Mouse (Mus musculus): ENCODE measurements around the gene Pld3. TPM values are rescaled to one million over a fixed set of nuclear protein-coding genes. Genes with fewer than 3 reads are reported as not detected.

Gene Pld3
- polyA plus RNA-seq, 1 experiment: 60.5 TPM

GRCm38 (mm10) chr7:27576914-27577313 lies 23.9 kb upstream of the Pld3 start:
- no peaks in the 10 kb centered on the region for H3K79me3 ChIP-seq (ENCODE audit: low read depth)
- TF ChIP-seq CTCF (IDR thresholded peaks at IDR 0.05; ENCODE audit: control insufficient read depth, insufficient read depth, insufficient read length): peak; percentile 28
- TF ChIP-seq USF1 (IDR thresholded peaks at IDR 0.05; ENCODE audit: low read depth): no peak
- peaks cover 62% of the 10 kb centered on the region for H3K36me3 ChIP-seq (ENCODE audit: control insufficient read depth, insufficient read depth)
- peaks cover 12% of the 10 kb centered on the region for H3K79me2 ChIP-seq (ENCODE audit: control insufficient read depth, insufficient read depth)
- H3K27me3 ChIP-seq (ENCODE audit: control insufficient read depth, insufficient read depth, insufficient read length): no peaks in the 10 kb centered on the region
- no peak overlapping the region for H3K4me3 ChIP-seq (ENCODE audit: insufficient read depth, poor library complexity, severe bottlenecking)
- no peak overlapping the region for H3ac ChIP-seq (ENCODE audit: control insufficient read depth, insufficient read length, low read depth)

DNA sequence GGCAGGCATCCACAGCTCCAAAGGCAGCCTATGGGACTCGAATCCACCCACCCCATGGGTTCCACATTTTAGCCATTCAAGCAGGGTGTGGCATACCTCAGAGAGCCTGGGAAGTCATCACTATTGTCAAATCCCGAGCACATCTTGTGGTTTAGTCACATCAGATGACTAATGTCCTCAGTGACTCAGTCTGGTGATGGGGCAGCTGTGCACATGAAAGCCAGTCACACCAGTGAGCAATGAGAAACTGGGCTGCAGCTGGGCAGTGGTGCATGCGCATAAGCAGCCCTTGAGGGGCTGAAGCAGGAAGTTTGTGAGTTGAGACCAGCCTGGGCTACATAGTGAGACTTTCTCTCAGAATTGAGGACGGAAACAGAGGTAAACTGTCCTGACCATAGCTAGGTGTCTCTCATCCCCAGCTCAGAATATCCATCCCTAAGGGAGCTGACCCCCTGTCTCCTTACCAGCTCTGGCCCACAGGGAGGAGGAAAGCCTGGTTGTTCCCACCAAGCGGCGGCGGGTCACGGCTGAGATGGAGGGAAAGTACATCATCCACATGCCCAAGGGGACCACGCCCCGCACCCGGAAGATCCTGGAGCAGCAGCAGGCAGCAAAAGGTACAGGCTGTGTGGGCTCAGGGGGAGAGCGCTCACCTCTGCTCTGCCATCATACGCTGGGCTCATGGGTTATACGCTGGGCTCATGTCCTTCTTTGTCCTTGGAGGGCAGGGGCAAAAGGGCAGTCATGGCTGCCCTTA lies 21.3 kb upstream of the Pld3 start:
- TF ChIP-seq FOSL1 (IDR thresholded peaks at IDR 0.05; ENCODE audit: insufficient read depth, low read length, poor library complexity, severe bottlenecking): peak; percentile 92
- no peak for TF ChIP-seq CTCF (IDR thresholded peaks at IDR 0.05; ENCODE audit: control insufficient read depth, insufficient read depth, insufficient read length)
- peak; percentile 89 for TF ChIP-seq MYOD1 (IDR thresholded peaks at IDR 0.05; ENCODE audit: control insufficient read depth, insufficient read length, low read depth)
- peak; percentile 81 for TF ChIP-seq MAX (IDR thresholded peaks at IDR 0.05)
- Histone ChIP-seq H3K36me3 (ENCODE audit: control insufficient read depth, insufficient read depth) (peaks cover 49% of the 10 kb centered on the region), H3K27me3 (ENCODE audit: control insufficient read depth, insufficient read depth, insufficient read length) (no peaks in the 10 kb centered on the region), H3K79me3 (ENCODE audit: low read depth) (no peaks in the 10 kb centered on the region), H3ac (ENCODE audit: control insufficient read depth, insufficient read length, low read depth) (peak overlapping the region; percentile 14), H3K79me2 (ENCODE audit: control insufficient read depth, insufficient read depth) (peaks cover 12% of the 10 kb centered on the region), H3K4me3 (ENCODE audit: insufficient read depth, poor library complexity, severe bottlenecking) (no peak overlapping the region)

GRCm38 (mm10) chr7:27572133-27572532 lies 19.1 kb upstream of the Pld3 start:
- no peak overlapping the region for H3ac ChIP-seq (ENCODE audit: control insufficient read depth, insufficient read length, low read depth)
- H3K4me3 ChIP-seq (ENCODE audit: insufficient read depth, poor library complexity, severe bottlenecking): no peak overlapping the region
- H3K36me3 ChIP-seq (ENCODE audit: control insufficient read depth, insufficient read depth): peaks cover 46% of the 10 kb centered on the region
- no peaks in the 10 kb centered on the region for H3K27me3 ChIP-seq (ENCODE audit: control insufficient read depth, insufficient read depth, insufficient read length)
- TF ChIP-seq CEBPB (IDR thresholded peaks at IDR 0.05; ENCODE audit: low read depth) (no peak), MYOD1 (IDR thresholded peaks at IDR 0.05; ENCODE audit: control insufficient read depth, insufficient read length, low read depth) (no peak), FOSL1 (IDR thresholded peaks at IDR 0.05; ENCODE audit: insufficient read depth, low read length, poor library complexity, severe bottlenecking) (no peak), MAX (IDR thresholded peaks at IDR 0.05) (no peak), USF1 (IDR thresholded peaks at IDR 0.05; ENCODE audit: low read depth) (no peak), MYOG (IDR thresholded peaks at IDR 0.05; ENCODE audit: control insufficient read depth, extremely low read depth, insufficient read length) (no peak), CTCF (IDR thresholded peaks at IDR 0.05; ENCODE audit: control insufficient read depth, insufficient read depth, insufficient read length) (no peak)
- no peaks in the 10 kb centered on the region for H3K79me3 ChIP-seq (ENCODE audit: low read depth)
- H3K79me2 ChIP-seq (ENCODE audit: control insufficient read depth, insufficient read depth): peaks cover 12% of the 10 kb centered on the region

DNA sequence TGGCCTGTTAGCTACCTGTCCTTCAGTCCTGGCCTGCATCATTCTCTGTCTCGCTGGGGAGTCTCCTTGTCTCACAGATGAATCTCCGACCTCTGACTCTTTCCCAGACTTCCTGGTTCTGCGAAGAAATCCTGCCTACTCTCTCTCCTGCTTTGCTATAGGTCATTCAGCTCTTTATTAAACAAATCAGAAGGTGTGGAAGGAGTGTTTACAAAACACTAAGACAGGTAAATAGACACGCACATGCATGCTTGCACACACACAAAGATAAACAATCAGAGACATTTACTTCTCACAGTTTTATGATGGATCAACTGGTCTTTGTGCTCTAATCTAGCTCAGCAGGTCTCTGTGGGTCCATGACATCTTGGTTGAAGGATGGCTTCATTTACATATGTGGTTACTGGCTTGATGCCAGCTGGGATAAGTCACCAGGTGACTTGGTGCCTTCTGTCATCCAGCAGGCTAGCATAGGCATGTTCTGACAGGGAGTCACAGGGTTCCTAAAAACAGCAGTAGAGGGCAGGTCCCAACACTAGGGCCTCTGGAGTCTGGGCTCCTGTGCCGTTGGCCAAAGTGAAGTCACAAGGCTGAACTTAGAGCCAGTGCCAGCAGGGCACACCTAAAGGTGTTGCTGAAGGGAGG lies 16.7 kb upstream of the Pld3 start:
- no peak overlapping the region for H3ac ChIP-seq (ENCODE audit: control insufficient read depth, insufficient read length, low read depth)
- no peak overlapping the region for H3K4me3 ChIP-seq (ENCODE audit: insufficient read depth, poor library complexity, severe bottlenecking)
- H3K36me3 ChIP-seq (ENCODE audit: control insufficient read depth, insufficient read depth): peaks cover 33% of the 10 kb centered on the region
- no peaks in the 10 kb centered on the region for H3K27me3 ChIP-seq (ENCODE audit: control insufficient read depth, insufficient read depth, insufficient read length)
- TF ChIP-seq FOSL1 (IDR thresholded peaks at IDR 0.05; ENCODE audit: insufficient read depth, low read length, poor library complexity, severe bottlenecking) (no peak), CTCF (IDR thresholded peaks at IDR 0.05; ENCODE audit: control insufficient read depth, insufficient read depth, insufficient read length) (no peak), MYOD1 (IDR thresholded peaks at IDR 0.05; ENCODE audit: control insufficient read depth, insufficient read length, low read depth) (no peak), MAX (IDR thresholded peaks at IDR 0.05) (no peak), MYOG (IDR thresholded peaks at IDR 0.05; ENCODE audit: control insufficient read depth, extremely low read depth, insufficient read length) (no peak), CEBPB (IDR thresholded peaks at IDR 0.05; ENCODE audit: low read depth) (no peak), USF1 (IDR thresholded peaks at IDR 0.05; ENCODE audit: low read depth) (no peak)
- no peaks in the 10 kb centered on the region for H3K79me3 ChIP-seq (ENCODE audit: low read depth)
- H3K79me2 ChIP-seq (ENCODE audit: control insufficient read depth, insufficient read depth): peaks cover 4% of the 10 kb centered on the region

DNA sequence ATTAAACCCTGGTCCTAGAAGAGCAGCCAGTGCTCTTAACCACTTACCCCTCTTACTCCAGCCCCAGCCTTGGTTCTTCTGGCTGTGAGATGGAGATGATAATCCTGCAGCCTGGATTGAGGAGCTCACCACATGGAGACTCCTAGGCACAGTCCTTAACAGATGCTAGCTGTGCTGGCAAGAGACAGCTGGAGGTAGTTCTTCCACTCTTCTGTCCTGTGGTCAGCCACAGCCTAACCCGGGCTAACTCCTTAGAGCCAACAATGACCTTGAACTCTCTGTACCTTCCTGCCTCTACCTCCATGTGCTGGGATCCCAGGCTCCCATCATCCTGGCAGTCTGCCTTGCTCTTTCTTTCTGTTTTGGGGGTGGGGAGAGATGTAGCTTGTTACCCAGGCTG lies 8.0 kb upstream of the Pld3 start:
- Histone ChIP-seq H3K4me3 (ENCODE audit: insufficient read depth, poor library complexity, severe bottlenecking) (no peak overlapping the region), H3K27me3 (ENCODE audit: control insufficient read depth, insufficient read depth, insufficient read length) (no peaks in the 10 kb centered on the region), H3ac (ENCODE audit: control insufficient read depth, insufficient read length, low read depth) (no peak overlapping the region), H3K36me3 (ENCODE audit: control insufficient read depth, insufficient read depth) (peaks cover 22% of the 10 kb centered on the region), H3K79me3 (ENCODE audit: low read depth) (peaks cover under 1% of the 10 kb centered on the region), H3K79me2 (ENCODE audit: control insufficient read depth, insufficient read depth) (peaks cover 22% of the 10 kb centered on the region)
- TF ChIP-seq MYOG (IDR thresholded peaks at IDR 0.05; ENCODE audit: control insufficient read depth, extremely low read depth, insufficient read length) (no peak), USF1 (IDR thresholded peaks at IDR 0.05; ENCODE audit: low read depth) (no peak), FOSL1 (IDR thresholded peaks at IDR 0.05; ENCODE audit: insufficient read depth, low read length, poor library complexity, severe bottlenecking) (no peak), MYOD1 (IDR thresholded peaks at IDR 0.05; ENCODE audit: control insufficient read depth, insufficient read length, low read depth) (peak; percentile 57)
